Mouse (Mus musculus) bone marrow, adult 2 months (tissue): Measurements from ENCODE around the gene Vldlr. TPM values are rescaled to one million over a fixed set of nuclear protein-coding genes. Genes with fewer than 3 reads are reported as not detected.

Experiments
- H3K27ac ChIP-seq: fragments of 200-500 bp; 2 replicates; pipeline ENCODE4 v1.5.1; 2012; ENCODE audit warnings: low read depth, mild to moderate bottlenecking, control low read depth, inconsistent platforms, low read length; ENCODE audit not compliant: control insufficient read depth, poor library complexity, insufficient read depth
- H3K4me1 ChIP-seq: fragments of 200-500 bp; 2 replicates; pipeline ENCODE4 v1.6.1; 2011; ENCODE audit warnings: low read length; ENCODE audit not compliant: control insufficient read depth, insufficient read depth
- H3K4me3 ChIP-seq: fragments of 200-500 bp; replicated peaks from 2 replicates; pipeline ENCODE3; 2011; ENCODE audit warnings: mild to moderate bottlenecking, low read depth, low read length, control low read depth; ENCODE audit not compliant: control insufficient read depth
- CTCF ChIP-seq: fragments of 200-500 bp; IDR thresholded peaks from 2 replicates; pipeline ENCODE4 v1.5.1; 2011; ENCODE audit warnings: low read length, control low read depth; ENCODE audit not compliant: control insufficient read depth, insufficient read depth
- POLR2A ChIP-seq: fragments of 200-500 bp; IDR thresholded peaks from 2 replicates; pipeline ENCODE4 v1.6.1; 2011; ENCODE audit warnings: low read depth, mild to moderate bottlenecking, control low read depth, low read length, borderline replicate concordance; ENCODE audit not compliant: control insufficient read depth
- WGBS: fragments of 180-500 bp; shearing (Covaris S2); methylation state at CpG from one replicate; pipeline ENCODE4 v1.1.7; 2018; 5-methylcytosine and 5-hydroxymethylcytosine counted together
- polyA plus RNA-seq: library from polyadenylated mRNA; stranded (reverse); fragments of >200 nt; gene quantifications from 2 replicates; pipeline ENCODE4 v1.2.4, GENCODE M21; 2011; ENCODE audit warnings: low replicate concordance; ENCODE audit not compliant: missing spikeins, insufficient read depth, insufficient read length

Vldlr gene
- polyA plus RNA-seq, 1 experiment: 0.70 TPM

DNA sequence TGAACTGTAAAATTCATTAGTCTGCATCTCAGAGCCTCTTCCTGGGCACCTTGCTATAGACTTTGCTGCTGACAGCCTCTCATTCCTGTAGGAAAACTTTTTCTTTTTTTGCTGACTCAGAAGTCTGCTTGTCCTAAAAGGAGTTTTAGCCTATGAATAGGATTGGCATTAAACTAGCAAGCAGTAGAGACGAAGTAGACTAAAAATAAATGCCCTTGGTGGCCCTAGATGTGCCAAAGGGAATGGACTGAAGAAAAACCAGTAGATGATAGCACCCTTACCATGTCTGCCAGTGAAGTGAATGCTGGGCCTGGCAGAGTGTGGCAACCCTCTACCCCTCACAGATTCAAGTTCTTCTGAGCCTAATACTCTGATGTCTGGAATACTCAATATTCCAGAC is 8.1 kb downstream of the Vldlr start:
- Histone ChIP-seq H3K4me1 (no peaks in the 10 kb centered on the region), H3K27ac (no peak overlapping the region), H3K4me3 (no peak overlapping the region)
- TF ChIP-seq CTCF (no peak), POLR2A (no peak)
- 71% methylated on average over 1 of the region's 1 CpGs for WGBS

DNA sequence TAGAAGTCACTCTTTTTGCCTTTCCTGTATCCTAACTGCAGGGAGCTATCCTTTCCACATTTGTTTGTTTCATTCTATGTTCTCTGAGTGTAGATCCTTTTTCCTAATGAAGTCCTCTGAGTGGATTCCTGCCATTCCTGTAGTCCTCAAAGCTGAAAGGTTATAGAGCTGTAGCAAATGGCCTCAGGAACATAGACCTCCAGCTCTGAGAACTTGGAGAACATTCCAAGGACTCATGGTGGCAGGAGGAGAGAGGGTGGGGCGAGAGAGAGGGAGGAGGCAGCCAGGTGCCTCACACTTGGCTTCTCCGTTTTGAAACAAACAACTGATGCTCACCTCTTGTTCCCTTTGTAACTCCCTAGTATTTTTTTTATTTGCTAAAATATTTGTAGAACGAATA is 10.3 kb downstream of the Vldlr start:
- no peaks in the 10 kb centered on the region for H3K4me1 ChIP-seq
- no peak for TF ChIP-seq POLR2A
- H3K27ac ChIP-seq: no peak overlapping the region
- WGBS: 68% methylated on average over 3 of the region's 3 CpGs
- H3K4me3 ChIP-seq: no peak overlapping the region

DNA sequence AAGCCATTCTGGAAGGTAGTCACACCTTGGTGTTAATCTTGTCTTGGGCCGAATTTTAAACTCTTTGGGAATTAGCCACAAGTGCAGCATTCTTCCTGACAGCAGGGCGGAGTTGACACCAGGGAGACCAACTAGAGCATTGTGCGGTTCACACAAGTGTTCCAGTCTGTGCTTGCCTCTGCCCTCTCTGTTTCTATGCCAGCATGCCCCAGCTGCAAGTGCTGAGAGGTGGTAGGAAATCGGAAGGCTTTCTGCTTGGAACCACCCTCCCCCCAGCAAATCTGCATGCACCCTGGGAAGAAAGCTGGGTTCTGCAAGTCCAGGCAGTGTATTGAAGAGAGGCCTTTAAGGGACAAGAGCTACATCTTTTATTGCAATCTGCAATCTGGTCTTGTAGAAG is 10.8 kb downstream of the Vldlr start:
- no peak overlapping the region for H3K27ac ChIP-seq
- TF ChIP-seq POLR2A: no peak
- no peak for TF ChIP-seq CTCF
- WGBS: 82% methylated on average over 4 of the region's 4 CpGs

DNA sequence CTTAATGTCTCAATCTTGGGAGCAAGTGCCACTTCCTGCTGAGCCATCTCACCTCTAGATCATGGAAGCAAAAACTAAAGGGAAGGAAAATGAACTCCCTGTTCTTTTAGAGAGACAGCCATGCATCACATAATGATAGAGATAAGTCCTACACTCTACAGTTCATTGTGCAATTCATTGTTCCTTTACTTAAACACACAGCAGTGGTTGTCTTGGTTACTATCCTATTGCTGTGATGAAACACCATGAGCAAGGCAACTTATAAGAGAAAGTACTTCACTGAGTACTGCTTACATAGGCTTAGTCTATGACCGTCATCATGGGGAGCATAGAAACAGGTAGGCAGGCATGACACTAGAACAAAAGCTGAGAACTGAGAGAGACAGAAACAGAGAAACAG is 12.0 kb downstream of the Vldlr start:
- no peak overlapping the region for H3K27ac ChIP-seq
- 79% methylated on average over 1 of the region's 1 CpGs for WGBS
- H3K4me3 ChIP-seq: no peak overlapping the region
- no peaks in the 10 kb centered on the region for H3K4me1 ChIP-seq
- no peak for TF ChIP-seq CTCF

More for the DNA sequence above, 10.8 kb downstream of the Vldlr start:
- no peak overlapping the region for H3K4me3 ChIP-seq
- no peaks in the 10 kb centered on the region for H3K4me1 ChIP-seq

DNA sequence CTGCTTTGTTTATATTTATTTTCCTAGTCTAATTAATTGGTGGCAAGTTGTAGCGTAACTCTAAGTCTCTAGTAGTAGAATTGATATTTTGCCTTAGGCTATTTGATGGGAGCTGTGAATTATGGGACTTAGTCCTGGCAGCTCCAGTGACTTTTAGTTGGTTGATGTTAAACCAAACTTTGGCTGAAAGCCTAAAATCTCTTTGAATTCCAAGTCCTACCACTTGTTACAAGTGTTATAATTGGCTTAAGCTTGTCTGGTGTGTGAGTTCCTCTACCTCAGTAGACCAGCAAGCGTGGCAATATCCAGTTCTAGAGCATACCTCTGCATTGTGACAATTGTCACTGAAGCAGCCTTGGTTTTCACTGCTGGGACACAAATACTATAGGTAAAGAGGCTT is 17.1 kb downstream of the Vldlr start:
- Histone ChIP-seq H3K27ac (no peak overlapping the region), H3K4me1 (no peaks in the 10 kb centered on the region), H3K4me3 (no peak overlapping the region)
- WGBS: 74% methylated on average over 2 of the region's 2 CpGs
- TF ChIP-seq POLR2A: no peak
- no peak for TF ChIP-seq CTCF

DNA sequence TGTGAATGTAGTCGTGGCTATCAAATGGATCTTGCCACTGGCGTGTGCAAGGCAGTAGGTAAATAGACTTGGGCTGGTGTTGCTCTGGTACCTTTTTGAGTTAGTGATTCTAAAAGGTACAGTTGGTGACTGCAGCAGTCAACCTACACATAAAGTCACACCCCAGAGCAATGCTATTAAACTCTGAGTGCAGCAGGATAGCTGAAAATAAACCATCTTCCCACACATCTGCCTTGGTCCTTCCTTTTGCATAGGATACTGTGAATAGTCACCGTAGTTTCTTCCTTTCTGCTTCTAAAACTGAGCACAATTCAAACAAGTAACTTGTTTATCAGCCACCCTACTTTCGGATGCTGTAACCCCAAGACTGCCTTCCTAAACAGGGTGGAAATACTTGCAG is 23.6 kb downstream of the Vldlr start:
- no peak for TF ChIP-seq POLR2A
- TF ChIP-seq CTCF: no peak
- WGBS: 73% methylated on average over 4 of the region's 4 CpGs

DNA sequence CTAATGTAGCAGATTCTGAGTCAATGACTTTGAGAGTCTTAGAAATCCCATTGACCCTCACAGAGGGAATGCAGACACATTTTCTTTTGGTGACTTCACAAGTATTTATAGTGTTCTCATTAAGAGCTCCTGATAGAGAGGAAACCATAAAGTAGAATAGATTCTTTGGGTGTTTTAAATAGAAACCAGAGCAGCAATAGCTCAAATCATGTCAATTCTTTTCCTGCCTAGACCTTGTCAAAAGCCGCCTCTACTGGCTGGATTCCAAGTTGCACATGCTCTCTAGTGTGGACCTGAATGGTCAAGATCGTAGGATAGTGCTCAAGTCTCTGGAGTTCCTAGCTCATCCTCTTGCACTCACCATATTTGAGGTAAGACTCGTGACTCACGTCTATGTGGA is 27.2 kb downstream of the Vldlr start:
- no peak overlapping the region for H3K27ac ChIP-seq
- TF ChIP-seq CTCF: no peak
- TF ChIP-seq POLR2A: no peak
- no peak overlapping the region for H3K4me3 ChIP-seq
- 73% methylated on average over 4 of the region's 4 CpGs for WGBS
- no peaks in the 10 kb centered on the region for H3K4me1 ChIP-seq

More for the DNA sequence above, 23.6 kb downstream of the Vldlr start:
- no peak overlapping the region for H3K4me3 ChIP-seq
- H3K4me1 ChIP-seq: no peaks in the 10 kb centered on the region
- no peak overlapping the region for H3K27ac ChIP-seq

DNA sequence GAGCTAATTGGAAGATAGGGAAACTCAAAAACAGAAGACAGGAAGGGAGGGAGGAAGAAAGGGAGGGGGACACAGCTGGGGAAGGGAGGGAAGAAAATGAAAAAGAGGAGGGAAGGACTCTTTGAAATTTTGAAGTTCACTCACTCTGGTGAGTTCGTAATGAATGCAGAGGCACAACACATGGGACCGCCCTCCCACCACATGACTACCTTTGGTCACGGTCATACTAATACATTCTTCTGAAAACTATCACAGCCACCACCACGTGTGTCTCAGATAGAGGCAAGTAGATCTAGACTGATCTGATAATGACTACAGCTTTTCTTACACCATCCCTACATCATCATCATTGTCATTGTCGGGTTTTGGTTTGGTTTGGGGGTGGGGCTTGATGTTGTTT is 38.5 kb downstream of the Vldlr start:
- Histone ChIP-seq H3K4me3 (no peak overlapping the region), H3K27ac (no peak overlapping the region), H3K4me1 (no peaks in the 10 kb centered on the region)
- no peak for TF ChIP-seq POLR2A
- no peak for TF ChIP-seq CTCF
- WGBS: 78% methylated on average over 5 of the region's 5 CpGs

DNA sequence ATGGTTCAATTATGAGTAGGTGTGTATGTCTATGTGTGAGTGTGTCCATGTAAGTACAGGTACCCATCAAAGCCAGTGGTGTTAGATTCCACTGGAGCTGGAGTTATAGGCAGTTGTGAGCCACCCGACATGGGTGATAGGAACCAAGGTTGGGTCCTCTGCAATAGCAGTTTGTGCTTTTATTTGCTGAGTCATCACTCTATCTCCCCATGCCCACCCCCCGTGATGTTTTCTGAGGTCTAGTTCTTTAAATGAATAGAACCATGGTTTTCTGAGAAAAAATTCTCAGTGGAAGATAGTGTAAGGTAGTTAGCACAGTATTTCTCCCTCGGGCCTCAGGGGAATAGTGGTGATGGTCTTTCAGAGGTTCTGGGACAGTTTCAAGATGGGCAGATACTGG is 39.4 kb downstream of the Vldlr start:
- TF ChIP-seq POLR2A (no peak), CTCF (no peak)
- no peak overlapping the region for H3K27ac ChIP-seq

More for the DNA sequence above, 39.4 kb downstream of the Vldlr start:
- WGBS: 66% methylated on average over 3 of the region's 3 CpGs
- Histone ChIP-seq H3K4me3 (no peak overlapping the region), H3K4me1 (no peaks in the 10 kb centered on the region)
